ENCODE assay signal across 26 mouse cellular contexts in the genomic region with DNA sequence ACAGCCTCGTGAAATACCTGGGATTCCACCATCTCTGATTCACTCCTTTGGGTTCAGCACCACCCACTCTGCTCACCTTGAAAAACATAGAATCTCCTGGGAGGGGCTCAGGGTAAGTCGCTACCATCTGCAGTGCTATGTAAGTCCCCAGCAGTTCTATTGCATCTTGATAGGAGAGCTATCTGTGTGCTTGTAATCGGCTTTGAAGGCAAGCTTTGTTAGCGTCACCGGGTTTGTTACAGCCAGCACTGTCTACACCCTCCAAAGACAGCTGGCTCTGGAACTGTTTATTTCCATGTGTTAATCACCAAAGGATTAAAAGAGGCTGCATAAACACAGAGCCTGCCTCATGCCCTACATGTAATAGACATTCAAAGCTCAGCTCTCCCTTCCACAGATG. TPM values are rescaled to one million over a fixed set of nuclear protein-coding genes. Genes with fewer than 3 reads are reported as not detected.
DNase-seq lines count a peak whose midpoint lies in the region; ATAC-seq and TF ChIP-seq lines count a peak whose summit lies in the region.
"Had no signal": no experiment of that assay in that cellular context is flagged by ENCODE, and none has a peak within 500 bp of the region (broad histone marks: within the 10 kb centered on the region; RNA-seq: fewer than 3 reads in every experiment).

No protein-coding gene starts in this region.

- 65% methylated on average over 5 of the region's 5 CpGs for WGBS in embryonic facial prominence, embryonic 14.5 days
- 77% methylated on average over 5 of the region's 5 CpGs for WGBS in embryonic facial prominence, embryonic 10.5 days
- WGBS in hindbrain, embryonic 16.5 days = 84% methylated on average over 5 of the region's 5 CpGs

- no peaks in the 10 kb centered on the region for H3K9me3 ChIP-seq in embryonic facial prominence, embryonic 14.5 days (ENCODE audit: control insufficient read depth, low read length)
- H3K9me3 ChIP-seq in embryonic facial prominence, embryonic 10.5 days = no peaks in the 10 kb centered on the region
- no peaks in the 10 kb centered on the region for H3K9me3 ChIP-seq in hindbrain, embryonic 16.5 days (ENCODE audit: control insufficient read depth, low read length)
- H3K9me3 ChIP-seq: embryonic facial prominence, embryonic 15.5 days; forebrain, embryonic 10.5 days; heart, embryonic 13.5 days; hindbrain, embryonic 12.5 days had no signal

- no peaks in the 10 kb centered on the region for H3K27me3 ChIP-seq in embryonic facial prominence, embryonic 14.5 days (replicated peaks; ENCODE audit: control insufficient read depth, insufficient read depth, low read length)
- H3K27me3 ChIP-seq in embryonic facial prominence, embryonic 10.5 days (replicated peaks; ENCODE audit: low read depth, poor library complexity, severe bottlenecking) = no peaks in the 10 kb centered on the region
- no peaks in the 10 kb centered on the region for H3K27me3 ChIP-seq in hindbrain, embryonic 16.5 days (replicated peaks; ENCODE audit: control insufficient read depth, insufficient read depth, low read length)
- H3K27me3 ChIP-seq: embryonic facial prominence, embryonic 15.5 days; hindbrain, embryonic 12.5 days had no signal

- H3K9ac ChIP-seq in embryonic facial prominence, embryonic 14.5 days (ENCODE audit: low read depth, low read length) = no peak overlapping the region
- no peak overlapping the region for H3K9ac ChIP-seq in hindbrain, embryonic 16.5 days (ENCODE audit: low read depth, low read length)
- H3K9ac ChIP-seq: embryonic facial prominence, embryonic 15.5 days; heart, embryonic 13.5 days; hindbrain, embryonic 12.5 days had no signal

- no peak for TF ChIP-seq POLR2A in brain, embryonic 14.5 days (IDR thresholded peaks at IDR 0.05; ENCODE audit: borderline replicate concordance, extremely low read depth, insufficient read depth, insufficient read length, poor library complexity, severe bottlenecking)

- no peak overlapping the region for H3K4me3 ChIP-seq in embryonic facial prominence, embryonic 14.5 days (ENCODE audit: low read depth, low read length)
- H3K4me3 ChIP-seq in embryonic facial prominence, embryonic 10.5 days = no peak overlapping the region
- H3K4me3 ChIP-seq in hindbrain, embryonic 16.5 days (ENCODE audit: low read length) = no peak overlapping the region
- H3K4me3 ChIP-seq: embryonic facial prominence, embryonic 15.5 days; erythroblast, embryonic 14.5 days; forebrain, embryonic 10.5 days; gastrocnemius, adult 2 months; heart, embryonic 13.5 days; hindbrain, embryonic 12.5 days had no signal

- H3K36me3 ChIP-seq in embryonic facial prominence, embryonic 14.5 days (ENCODE audit: control insufficient read depth, insufficient read depth, low read length) = no peaks in the 10 kb centered on the region
- H3K36me3 ChIP-seq in embryonic facial prominence, embryonic 10.5 days (replicated peaks) = no peaks in the 10 kb centered on the region
- H3K36me3 ChIP-seq in hindbrain, embryonic 16.5 days (ENCODE audit: control insufficient read depth, insufficient read depth, low read length) = no peaks in the 10 kb centered on the region
- H3K36me3 ChIP-seq: embryonic facial prominence, embryonic 15.5 days; forebrain, embryonic 10.5 days; heart, embryonic 13.5 days; hindbrain, embryonic 12.5 days had no signal

- no peak overlapping the region for H3K4me2 ChIP-seq in embryonic facial prominence, embryonic 14.5 days (ENCODE audit: low read depth, low read length)
- no peak overlapping the region for H3K4me2 ChIP-seq in hindbrain, embryonic 16.5 days (ENCODE audit: low read length)
- H3K4me2 ChIP-seq: embryonic facial prominence, embryonic 15.5 days; heart, embryonic 13.5 days; hindbrain, embryonic 12.5 days had no signal

- no peak overlapping the region for H3K27ac ChIP-seq in embryonic facial prominence, embryonic 14.5 days (replicated peaks; ENCODE audit: low read depth, low read length)
- H3K27ac ChIP-seq in embryonic facial prominence, embryonic 10.5 days (replicated peaks) = no peak overlapping the region
- H3K27ac ChIP-seq in hindbrain, embryonic 16.5 days (ENCODE audit: low read depth, low read length) = no peak overlapping the region
- H3K27ac ChIP-seq: embryonic facial prominence, embryonic 15.5 days; forebrain, embryonic 10.5 days; gastrocnemius, adult 2 months; heart, embryonic 13.5 days; hindbrain, embryonic 12.5 days; hindbrain, postnatal 0 days had no signal

- no peak for TF ChIP-seq CTCF in brain, embryonic 14.5 days (IDR thresholded peaks at IDR 0.05; ENCODE audit: borderline replicate concordance, extremely low read depth, insufficient read depth, insufficient read length)

- H3K4me1 ChIP-seq in embryonic facial prominence, embryonic 14.5 days (ENCODE audit: control insufficient read depth, insufficient read depth, low read length) = no peaks in the 10 kb centered on the region
- H3K4me1 ChIP-seq in embryonic facial prominence, embryonic 10.5 days = no peaks in the 10 kb centered on the region; the same call in 1 of the 2 replicates
- no peaks in the 10 kb centered on the region for H3K4me1 ChIP-seq in hindbrain, embryonic 16.5 days (ENCODE audit: control insufficient read depth, insufficient read depth, low read depth, low read length)
- H3K4me1 ChIP-seq: embryonic facial prominence, embryonic 15.5 days; heart, embryonic 13.5 days; hindbrain, embryonic 12.5 days had no signal

- DNase-seq in embryonic facial prominence, embryonic 14.5 days (ENCODE audit: low spot score) = peak; percentile 26
- DNase-seq in embryonic facial prominence, embryonic 10.5 days (ENCODE audit: low spot score) = no peak
- DNase-seq in layer of hippocampus, adult 11-12 months (ENCODE audit: low spot score) = peak; percentile 10
- no peak for DNase-seq in layer of hippocampus, postnatal 10 days (ENCODE audit: low spot score in 2 of 2)
- peak; percentile 18 for DNase-seq in ES-CJ7 (ENCODE audit: low read depth, low spot score)
- DNase-seq in brain, embryonic 14.5 days (ENCODE audit: low read depth) = peak; percentile 20
- DNase-seq: adrenal gland, adult 8-10 months; adrenal gland, postnatal 36 days; B cell, adult 2 months; cerebellum, adult 18-20 months; cerebellum, adult 9-11 months; cerebellum, postnatal 36 days; gastrocnemius, adult 2 months; gastrocnemius, postnatal 25 days; heart, postnatal 4 days had no signal

- peak; percentile 80 for ATAC-seq in embryonic facial prominence, embryonic 14.5 days (ENCODE audit: low read depth)
- ATAC-seq in cerebellum, adult (ENCODE audit: insufficient number of reproducible peaks, low FRiP score, low TSS enrichment) = no peak
- ATAC-seq in hindbrain, embryonic 16.5 days = no peak
- ATAC-seq: hindbrain, postnatal 0 days; Patski had no signal

RNA-seq across cellular contexts. Expression of gene Elf5, which starts 38.9 kb away (rescaled TPM):
- polyA plus RNA-seq in embryonic facial prominence, embryonic 14.5 days (2014; fragmentation: Nextera tagmentation; extraction: Ambion mirVana) = 2.0 and 2.6 TPM in 2 replicates
- 0.08 and 0.24 TPM in 2 replicates for polyA plus RNA-seq in embryonic facial prominence, embryonic 10.5 days (2016; fragmentation: Nextera tagmentation; extraction: Ambion mirVana)
- 1 to 10 TPM; 2.3 TPM for total RNA-seq in layer of hippocampus, postnatal 10 days (2021)
- polyA plus RNA-seq in brain, embryonic 14.5 days (2012; rRNA removed) = 0.06 and 0.11 TPM in 2 replicates
- not detected in 2 replicates for polyA plus RNA-seq in hindbrain, embryonic 16.5 days (2015; fragmentation: Nextera tagmentation; extraction: Ambion mirVana)
- total RNA-seq: adrenal gland, adult 8-10 months; adrenal gland, postnatal 36 days; gastrocnemius, adult 2 months; gastrocnemius, postnatal 25 days; granulocyte monocyte progenitor cell, adult 5-6 weeks; heart, postnatal 4 days; hindbrain, postnatal 0 days had no signal
- polyA plus RNA-seq: erythroblast, embryonic 14.5 days; heart, embryonic 13.5 days; heart, postnatal 0 days; hindbrain, embryonic 12.5 days; hindbrain, postnatal 0 days; Patski had no signal

Comparison
In these comparisons a context has a peak if more than half of its experiments do, and no peak if none do; other contexts are left out.
1. DNase-seq: peak in embryonic facial prominence, embryonic 14.5 days (single experiment), layer of hippocampus, adult 11-12 months (single experiment), ES-CJ7 (single experiment) and brain, embryonic 14.5 days (single experiment); none in embryonic facial prominence, embryonic 10.5 days (single experiment) and layer of hippocampus, postnatal 10 days (0 of 2).